Mouse (Mus musculus) liver (tissue): ENCODE results near the gene Baz2a.
"Not testable (repeated sequence)": the region's sequence is repeated elsewhere in the genome, so short reads cannot be mapped to it uniquely, and the experiment has no call there.

ENCODE experiments used
- DNase-seq: peaks from one replicate; pipeline ENCODE4 v3.0.0-alpha.2; 2020; ENCODE audit warnings: mixed read lengths

Gene Baz2a

DNA sequence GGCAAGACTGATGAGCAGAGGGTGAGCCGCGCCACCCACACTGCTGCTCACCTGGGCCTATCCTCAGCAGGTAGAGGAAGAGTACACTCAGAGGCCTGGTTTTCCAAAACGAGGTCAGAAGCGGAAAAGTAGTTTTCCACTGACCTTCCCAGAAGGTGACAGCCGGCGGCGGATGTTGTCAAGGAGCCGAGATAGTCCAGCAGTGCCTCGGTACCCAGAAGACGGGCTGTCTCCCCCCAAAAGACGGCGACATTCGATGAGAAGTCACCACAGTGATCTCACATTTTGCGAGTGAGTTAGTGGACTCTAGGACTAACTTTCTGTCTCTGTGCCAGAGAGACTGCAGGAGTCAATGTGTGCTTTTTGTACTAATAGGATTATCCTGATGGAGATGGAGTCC is 34.6 kb downstream of the Baz2a start:
- DNase-seq, result no peak

DNA sequence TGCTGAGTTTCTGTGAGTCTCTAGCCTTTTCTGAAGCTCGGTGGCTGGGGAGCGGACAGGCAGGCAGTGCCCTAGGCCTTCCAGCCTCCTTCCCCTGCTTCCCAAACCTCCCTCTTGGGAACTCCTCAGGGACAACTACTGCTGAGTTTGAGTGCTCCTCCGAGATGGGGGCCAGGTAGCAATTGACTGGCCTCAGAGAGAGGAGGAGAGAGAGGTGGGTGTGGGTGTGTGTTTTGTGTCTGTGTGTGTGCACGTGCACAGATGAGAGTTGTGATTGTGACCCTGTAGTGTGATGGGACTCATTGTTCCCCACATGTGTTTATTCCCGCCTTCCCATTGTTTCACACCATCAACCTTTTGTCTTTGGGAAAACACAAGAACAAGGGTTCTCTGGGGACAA is 36.1 kb downstream of the Baz2a start:
- no peak for DNase-seq

DNA sequence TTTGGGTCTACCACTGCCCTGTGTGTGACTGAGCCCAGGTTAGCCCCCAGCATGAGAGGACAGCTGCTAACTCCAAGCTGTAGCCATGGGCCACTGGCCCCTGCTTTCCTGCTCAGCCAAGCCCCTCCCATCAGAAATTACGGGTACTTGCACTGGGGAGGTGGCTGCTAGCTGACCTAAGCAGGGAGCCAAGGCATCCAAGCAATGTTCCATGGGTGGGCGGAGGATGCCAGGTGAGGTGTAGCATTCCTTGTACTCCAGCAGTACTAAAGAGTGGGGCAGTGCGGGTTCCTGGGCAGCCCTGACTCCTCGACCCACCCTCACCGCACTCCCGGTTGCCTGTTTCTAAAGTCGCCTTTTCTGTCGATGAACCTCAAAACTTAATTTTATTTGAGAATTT is 36.8 kb downstream of the Baz2a start:
- no peak for DNase-seq

DNA sequence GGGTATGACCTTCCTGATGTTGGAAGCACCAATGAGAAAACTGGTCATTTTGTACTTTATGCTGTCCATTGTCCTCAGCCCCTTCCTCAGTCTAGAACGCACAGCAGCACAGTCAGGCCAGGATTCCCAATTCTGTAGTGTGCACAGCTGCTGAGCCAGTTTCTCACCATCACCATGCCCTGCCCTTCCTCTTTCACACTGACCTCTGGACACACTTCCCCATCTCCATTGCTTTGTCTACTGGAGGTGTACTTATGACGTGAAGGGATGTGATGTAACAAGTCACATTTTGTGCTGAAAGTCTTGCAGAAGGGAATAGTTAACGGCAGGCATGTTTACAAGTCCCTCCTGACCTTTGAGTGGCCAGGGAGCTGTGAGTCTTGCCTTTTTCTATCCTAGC is 39.9 kb downstream of the Baz2a start:
- no peak for DNase-seq

DNA sequence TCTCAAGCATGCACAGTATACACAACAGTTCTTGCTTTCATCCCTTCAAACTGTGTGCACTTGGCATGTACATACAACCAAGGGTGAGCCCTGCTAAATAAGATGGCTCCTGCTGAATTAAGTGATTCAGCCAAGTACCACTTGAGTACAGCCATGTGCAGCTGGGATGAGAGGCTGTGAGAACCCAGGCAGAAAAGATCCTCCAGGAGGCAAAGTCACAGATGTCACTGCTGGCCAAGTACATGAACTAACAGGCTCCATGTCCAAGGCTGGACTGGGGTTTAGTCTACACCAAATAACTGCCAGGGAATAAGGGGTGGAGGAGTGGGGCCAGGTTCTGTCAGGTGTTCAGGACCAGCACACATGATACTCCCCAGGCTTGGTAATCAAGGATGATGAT is 40.4 kb downstream of the Baz2a start:
- no peak for DNase-seq

DNA sequence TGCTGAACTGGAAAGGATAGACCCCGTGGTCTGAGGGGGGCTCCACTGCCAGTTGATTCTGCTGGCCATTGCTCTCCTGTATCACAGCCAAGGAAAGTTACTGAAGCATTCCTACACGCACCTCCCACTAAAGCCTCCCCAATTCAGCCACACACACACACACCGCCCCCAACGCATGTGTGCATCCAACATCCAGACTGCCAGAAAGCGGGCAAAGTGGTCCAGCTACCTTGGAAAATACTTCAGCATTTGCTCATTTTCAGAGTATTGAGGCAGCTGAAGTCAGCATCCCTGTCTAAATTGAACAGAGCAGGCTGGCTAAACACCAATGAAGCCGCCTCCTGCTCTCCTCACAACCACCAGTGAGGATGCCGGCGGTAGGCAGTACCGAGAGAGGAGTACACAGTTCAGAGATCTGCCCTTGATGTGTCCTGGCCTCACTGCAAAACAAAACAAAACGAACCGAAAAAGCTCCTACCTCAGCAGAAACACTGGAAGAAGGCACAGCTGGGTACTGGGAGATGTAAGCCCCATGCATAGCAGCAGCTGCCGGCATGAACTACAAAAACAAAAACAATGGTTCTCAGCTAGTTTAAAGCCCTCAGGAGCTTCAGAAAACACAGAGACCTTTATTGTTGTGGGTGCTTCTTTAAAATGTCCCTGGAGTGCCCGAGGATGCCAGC is 42.4 kb downstream of the Baz2a start:
- no peak for DNase-seq

DNA sequence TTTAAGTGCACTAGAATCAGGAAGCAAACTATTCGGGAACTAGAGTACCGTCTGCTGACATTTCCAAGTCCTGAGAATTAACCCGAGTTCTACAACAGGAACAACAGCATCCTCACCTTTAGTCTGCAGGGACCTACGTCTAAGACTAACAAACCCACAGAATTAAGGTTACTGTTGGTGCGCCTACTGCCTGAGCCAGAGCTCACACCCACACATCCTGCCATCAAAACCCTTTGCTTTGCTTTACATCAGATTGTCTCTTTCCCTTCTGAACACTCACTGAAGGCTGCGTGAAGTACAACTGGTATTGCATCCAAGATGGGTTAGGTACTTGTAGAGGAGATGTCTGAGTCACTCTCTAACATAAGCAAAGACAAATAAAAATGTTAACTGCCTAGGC is 44.0 kb downstream of the Baz2a start:
- no peak for DNase-seq

DNA sequence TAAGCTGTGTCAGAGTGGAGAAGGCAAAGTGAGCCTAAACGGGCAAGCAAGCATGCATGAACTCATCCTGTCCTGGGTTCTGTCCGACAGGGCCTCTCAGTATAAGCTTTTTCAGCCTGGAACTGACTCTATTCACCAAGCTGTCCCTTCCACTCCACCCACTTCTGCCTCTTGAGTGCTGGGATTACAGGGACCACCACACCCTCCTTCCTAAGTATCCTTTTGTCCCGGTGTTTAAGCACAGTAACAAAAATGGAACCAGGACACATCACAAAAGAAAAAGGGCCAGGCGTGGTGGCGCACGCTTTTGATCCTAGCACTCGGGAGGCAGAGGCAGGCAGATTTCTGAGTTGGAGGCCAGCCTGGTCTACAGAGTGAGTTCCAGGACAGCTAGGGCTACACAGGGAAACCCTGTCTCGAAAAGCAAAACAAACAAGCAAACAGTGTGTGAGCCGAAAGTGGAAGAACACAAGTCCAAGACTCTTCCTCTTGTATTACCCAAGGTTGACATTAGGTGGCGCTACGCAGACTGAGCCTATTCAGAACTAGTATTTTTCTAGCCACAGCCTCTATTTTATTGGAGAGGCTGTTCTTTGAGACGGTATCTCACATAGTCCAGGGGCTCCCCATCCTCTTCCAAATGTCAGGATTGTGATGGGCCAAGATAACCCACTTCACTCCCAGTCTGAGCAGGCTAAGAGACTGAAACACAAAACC is 49.0 kb downstream of the Baz2a start:
- DNase-seq, result peak; percentile 55

DNA sequence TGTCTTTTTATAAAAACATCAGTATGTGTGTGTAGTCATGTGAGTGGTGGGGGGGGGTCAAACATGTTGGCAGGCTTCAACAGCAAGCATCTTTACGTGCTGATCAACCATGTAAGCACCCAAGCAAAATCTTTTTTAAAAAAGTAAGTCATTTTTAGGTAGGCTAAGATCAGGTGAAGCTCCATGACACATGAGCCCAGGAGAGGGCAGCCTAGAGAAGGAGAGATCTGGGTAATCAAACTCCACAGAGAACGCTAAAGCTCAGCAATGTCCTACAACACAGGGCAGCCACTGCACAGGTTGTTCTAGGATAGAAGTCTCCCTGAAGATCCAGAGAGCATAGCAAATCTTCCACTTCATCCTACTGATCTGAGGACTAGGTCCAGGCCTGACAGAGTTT is 50.8 kb downstream of the Baz2a start:
- DNase-seq, result no peak

DNA sequence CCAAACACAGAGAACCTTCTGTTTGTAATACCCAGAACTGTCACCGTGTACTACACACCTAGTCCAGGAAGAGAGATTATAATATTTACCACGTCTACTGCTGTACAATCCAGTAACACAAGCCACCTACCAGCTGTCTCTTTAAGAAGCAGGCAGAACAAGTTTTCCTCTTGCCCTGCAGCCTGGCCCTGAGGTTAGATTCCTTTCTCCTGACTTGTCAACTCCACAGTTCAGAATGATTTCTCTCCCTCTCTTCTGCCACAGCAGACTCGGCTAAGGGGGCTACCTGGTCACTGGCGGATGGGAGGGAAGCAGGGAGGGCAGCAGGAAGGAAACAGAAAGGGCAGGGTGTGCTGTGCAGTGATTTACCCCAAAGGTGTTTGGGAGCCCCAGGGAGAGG is 52.3 kb downstream of the Baz2a start:
- no peak for DNase-seq

DNA sequence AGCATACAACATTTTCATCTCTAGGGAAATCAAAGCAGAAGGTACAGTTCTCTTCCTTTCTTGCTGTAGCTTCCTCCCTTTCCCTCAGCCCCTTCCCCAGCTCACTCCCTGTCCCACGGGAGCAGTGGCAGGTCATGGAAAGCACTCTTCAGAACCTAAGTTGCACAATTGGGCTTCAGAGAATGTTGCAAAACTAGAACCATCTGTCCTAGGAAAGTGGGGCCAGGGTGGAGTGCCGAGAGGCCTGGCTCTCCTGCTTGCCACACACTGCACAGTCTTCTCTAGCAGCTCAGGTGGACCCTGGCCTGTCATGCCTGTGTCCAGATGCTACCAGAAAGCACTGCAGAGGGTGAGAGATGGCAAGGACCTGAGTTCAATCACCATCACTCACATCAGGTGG is 53.6 kb downstream of the Baz2a start:
- no peak for DNase-seq

DNA sequence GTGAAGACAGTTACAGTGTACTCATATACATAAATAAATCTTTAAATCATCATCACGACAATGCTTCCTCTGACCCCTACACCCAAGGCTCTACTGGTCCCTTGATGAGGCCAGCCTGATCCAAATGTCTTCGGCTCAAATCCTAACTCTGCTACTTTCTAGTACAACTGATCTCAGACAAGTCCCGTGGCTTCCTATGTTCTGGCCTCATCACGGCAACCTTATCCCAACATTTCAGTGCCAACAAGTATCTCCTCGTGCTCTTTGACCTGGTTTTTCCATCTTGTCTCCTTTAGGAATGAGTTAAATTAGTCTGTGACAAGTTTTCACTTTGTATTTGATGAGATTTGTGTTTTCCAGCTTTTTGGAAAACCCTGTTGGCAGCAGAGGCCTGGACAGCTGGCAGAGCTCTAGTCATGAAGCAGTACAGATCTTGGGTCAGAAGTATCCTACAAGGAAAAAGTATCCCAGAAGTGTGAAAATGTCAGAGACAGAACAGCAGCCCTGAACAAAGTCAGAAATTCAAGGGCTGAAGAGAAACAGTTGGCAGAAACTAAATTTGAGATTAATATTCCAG is 57.5 kb downstream of the Baz2a start:
- no peak for DNase-seq

DNA sequence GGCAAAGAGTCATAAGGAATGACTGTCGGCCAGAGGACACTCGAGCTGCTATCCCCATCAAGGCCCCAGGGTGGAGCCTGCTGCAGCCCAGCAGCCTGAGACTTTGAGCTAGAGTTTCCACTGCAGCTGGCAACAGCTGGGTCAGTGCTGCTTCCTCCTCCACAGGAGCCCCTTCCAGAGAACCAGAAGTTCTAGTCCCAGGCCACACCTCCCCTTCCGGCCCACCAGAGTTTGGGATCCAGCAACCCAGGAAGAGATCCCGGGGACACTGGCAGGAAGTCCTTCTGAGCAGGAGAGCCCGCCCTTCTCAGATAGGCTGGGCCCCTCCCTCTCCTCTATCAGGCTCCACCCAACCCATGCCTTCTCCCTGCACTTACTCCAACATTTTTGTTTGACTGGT is 58.2 kb downstream of the Baz2a start:
- DNase-seq, result peak; percentile 87

DNA sequence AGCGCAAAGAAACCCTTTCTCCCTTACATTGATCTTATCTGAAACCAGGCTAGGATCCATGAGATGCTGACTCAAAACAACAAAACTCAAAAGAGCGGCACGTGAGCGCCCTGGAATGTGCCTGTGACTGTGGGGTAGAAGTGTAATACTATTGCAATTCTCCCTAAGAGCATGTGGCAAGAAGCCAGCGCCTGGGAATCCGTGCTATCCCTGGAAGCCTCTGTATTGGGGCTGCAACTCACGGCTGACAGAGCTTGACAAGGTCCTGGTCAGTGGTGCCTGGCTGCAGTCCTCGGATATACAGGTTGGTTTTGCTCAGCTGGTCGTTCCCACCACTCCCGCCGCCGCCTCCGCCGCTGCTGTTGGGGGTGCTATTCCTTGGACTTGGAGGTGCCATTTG is 59.6 kb downstream of the Baz2a start:
- no peak for DNase-seq

DNA sequence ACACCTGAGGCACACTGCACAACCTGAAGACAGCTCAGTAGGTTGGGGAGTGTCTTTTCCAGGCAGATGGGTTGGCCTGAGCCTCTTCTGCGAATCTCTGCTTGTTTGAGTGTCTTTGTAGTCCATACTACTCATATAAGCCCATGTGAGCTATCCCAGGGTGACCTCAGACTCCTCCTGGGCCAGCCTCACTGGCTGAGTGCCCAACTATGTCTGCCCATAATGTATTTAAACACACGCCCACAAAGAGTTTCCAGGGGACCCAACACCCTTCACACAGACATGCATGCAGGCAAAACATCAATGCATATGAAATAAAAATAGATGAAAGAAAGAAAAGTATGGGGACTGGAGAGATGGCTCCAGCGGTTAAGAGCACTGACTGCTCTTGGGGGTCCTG is 62.6 kb downstream of the Baz2a start:
- no peak for DNase-seq

DNA sequence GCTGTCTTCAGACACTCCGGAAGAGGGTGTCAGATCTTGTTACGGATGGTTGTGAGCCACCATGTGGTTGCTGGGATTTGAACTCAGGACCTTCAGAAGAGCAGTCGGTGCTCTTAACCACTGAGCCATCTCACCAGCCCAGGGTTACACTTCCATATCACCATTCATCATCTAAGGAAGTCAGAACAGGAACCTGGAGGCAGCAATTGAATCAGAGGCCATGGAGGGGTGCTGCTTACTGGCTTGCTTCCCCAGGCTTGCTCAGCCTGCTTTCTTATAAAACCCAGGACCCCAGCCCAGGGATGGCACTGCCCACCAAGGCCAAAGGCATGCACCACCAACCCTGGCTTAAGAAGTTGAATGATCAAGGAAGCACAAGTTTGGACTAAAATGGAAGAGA is 74.3 kb downstream of the Baz2a start:
- DNase-seq, result not testable (repeated sequence)

DNA sequence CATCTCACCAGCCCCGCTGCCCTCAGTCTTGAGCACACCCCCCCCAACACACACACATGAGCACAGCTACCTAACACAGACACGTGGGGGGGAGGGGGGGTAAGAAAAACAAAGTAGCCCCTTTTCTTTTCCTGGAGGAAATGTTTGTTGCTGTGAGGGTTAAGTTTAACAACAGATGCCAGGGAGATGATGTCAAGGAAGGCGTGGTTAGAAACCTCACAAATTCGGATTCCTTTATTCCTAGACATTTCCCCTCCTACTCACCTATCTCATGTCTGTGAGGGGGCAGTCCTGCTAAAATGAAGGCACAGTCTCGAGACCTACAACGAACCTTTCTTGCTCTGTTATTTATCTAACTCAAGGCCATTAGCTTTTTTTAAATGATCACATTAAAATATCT is 75.7 kb downstream of the Baz2a start:
- no peak for DNase-seq

DNA sequence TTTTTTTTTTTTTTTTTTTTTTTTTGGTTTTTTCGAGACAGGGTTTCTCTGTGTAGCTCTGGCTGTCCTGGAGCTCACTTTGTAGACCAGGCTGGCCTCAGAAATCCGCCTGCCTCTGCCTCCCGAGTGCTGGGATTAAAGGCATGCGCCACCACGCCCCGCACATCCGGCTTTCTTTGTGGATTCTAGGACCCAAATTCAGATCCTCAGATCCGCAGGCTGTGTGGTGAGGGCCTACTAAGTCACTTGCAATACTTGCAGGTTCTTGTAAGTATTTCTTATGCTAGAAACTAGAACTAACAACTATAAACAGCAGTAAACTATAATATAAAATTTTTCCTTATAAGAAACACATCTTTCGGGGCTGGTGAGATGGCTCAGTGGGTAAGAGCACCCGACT is 80.0 kb downstream of the Baz2a start:
- DNase-seq, result not testable (repeated sequence)

DNA sequence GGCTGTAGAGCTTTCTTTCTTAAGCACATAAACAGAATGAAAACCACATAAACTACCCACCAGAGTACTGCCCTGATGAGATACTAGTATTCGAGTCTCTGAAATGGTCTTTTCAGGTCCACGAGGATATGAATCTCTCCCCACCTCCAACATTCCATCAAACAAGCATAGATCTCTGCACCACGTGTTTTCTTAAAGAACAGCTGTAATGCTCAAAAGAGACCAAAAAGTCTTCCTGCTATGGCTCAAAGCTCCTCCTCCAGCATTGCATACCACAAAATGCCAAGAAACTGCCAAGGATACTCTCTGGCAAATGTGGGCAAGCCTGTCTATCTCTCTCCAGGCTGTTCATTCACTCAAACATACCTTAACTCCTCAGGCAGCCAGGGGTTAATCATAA is 83.9 kb downstream of the Baz2a start:
- DNase-seq, result no peak

DNA sequence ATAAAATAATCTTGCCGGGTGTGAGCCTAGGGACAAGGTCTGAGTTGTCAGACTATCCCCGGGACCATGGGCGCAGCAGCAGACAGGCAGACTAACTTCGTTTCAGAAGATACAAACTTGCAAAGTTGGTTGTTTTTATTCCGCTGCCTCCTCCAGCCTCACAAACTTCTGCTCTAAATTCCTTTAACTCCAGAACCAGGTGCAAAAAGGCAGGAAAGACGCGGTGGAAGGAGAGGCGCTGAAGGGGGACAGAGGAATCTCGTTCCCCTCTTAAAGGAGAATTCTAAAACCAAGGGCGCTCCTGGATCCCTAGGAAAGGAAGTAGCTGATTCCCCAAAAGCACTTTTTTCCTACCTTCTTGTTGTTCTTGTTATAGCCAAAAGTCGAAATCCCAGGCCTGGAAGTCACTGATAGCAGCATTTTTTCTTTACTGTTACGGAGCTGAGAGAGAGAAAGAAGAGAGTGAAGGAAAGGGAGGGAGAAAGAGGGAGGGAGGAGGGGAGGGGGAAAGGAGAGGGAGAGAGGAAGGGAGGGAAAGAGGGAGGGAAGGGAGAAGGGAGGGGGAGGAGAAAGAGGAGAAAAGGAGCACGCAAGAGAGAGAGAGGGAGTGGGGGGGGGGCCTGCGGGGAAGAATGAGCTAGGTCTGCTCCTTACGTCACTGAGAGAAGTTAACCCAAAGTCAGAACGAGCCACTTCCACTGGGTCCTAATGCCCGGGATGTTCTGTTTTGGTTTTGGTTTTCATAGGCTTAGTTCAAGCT is 84.8 kb downstream of the Baz2a start:
- peak; percentile 78 for DNase-seq

DNA sequence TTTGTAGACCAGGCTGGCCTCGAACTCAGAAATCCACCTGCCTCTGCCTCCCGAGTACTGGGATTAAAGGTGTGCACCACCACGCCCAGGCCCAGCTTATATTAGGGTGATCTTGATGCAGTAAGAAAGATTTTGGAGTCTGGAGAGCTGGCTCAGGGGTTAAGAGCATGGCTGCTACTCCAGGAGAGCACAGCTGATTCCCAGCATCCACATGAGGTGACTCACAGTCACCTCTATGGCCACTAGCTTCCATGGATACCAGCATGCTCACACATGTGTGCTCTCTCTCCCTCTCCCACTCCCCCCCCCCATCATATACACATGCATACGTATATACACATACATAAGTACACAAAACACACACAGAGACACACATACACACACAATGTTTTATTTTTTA is 85.9 kb downstream of the Baz2a start:
- no peak for DNase-seq
